Mouse (Mus musculus) adrenal gland, postnatal 10 days (tissue): ENCODE measurements around the gene Hspg2. TPM values are rescaled to one million over a fixed set of nuclear protein-coding genes. Genes with fewer than 3 reads are reported as not detected.
"Not testable (repeated sequence)": the region's sequence is repeated elsewhere in the genome, so short reads cannot be mapped to it uniquely, and the experiment has no call there.

Source experiments
- DNase-seq: peaks from one replicate; pipeline ENCODE4 v3.0.0; 2021; ENCODE audit warnings: mixed read lengths
- long read RNA-seq, 2 experiments: library from polyadenylated mRNA; stranded (forward); transcript quantifications; one replicate each; pipeline ENCODE4 v2.0.0; 2021
- total RNA-seq, 2 experiments: library from RNA; stranded (reverse); gene quantifications; 2 replicates each; pipeline ENCODE4 v1.2.3; 2021

Hspg2 gene
- 100 to 1,000 TPM; 191 to 264 TPM for total RNA-seq
- long read RNA-seq, experiment 1, partial matches to known transcripts, result 6 of 18 reads
- long read RNA-seq, experiment 1, other reads (novel, unspliced or antisense), result 12 of 18 reads
- long read RNA-seq, experiment 2, partial matches to known transcripts, result 5 of 18 reads
- long read RNA-seq, experiment 2, other reads (novel, unspliced or antisense), result 13 of 18 reads

DNA sequence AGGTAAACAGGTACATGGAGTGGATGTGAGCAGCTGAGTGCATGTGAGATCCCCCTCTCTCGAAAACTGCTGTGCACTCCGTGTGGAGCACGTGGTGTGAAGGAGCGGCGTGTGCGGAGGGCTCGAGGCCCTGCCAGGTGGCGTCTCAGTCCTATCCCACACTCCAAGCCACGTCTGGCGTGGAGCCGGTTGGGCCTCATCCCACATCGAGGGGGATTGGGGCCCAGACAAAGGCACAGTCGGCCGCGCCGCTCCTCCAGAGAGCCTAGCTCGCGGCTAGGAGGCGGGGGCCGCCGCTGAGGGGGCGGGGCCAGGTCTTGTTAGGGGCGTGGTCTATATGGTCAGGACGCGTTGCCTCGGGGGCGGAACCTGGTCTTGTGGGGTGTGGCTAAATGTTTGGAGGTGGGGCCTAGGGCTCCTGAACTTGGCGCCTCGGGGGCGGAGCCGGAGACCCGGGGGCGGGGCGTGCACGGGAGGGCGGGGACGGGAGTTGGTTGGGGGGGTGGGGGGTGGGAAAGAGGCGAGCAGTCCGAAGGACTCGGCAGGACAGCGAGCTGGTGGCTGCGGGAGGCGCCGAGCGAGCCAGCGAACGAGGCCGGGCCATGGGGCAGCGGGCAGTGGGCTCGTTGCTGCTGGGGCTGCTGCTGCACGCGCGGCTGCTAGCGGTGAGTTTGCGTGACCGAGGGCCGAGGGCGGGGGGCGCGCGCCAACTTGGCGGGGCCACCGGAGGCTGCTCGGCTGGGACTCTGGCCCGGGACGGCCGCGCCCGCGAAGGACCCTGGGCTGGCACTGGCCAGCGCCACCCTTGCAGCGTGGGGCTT is at the start of gene Hspg2:
Gene Hspg2, plus strand, starts transcription at position 510 of the 821 bp plus-strand sequence.
- peak; percentile 100 for DNase-seq

DNA sequence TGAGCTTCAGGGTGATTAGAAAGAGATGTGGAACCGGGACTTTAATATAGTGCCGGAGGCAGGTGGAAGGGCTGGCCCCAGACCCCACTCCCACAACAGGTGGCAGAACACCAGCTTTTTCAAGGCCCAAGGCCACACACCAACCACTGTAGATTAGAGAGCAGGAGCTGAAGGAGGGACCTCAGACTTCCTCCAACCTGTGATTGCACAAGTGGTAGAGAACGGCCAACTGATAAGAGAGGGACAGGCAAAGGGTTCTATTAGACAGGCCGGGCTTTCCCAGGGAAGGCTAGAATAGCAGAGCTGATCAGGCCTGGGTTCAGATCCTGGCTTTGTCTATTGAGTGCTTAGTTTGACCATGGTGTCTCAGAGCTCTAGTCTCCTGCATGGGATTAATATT is 38.1 kb upstream of the Hspg2 start, which contains the start of gene Cela3b:
Gene Cela3b, minus strand, starts transcription at position 39 of the 400 bp plus-strand sequence.
- DNase-seq, result no peak

DNA sequence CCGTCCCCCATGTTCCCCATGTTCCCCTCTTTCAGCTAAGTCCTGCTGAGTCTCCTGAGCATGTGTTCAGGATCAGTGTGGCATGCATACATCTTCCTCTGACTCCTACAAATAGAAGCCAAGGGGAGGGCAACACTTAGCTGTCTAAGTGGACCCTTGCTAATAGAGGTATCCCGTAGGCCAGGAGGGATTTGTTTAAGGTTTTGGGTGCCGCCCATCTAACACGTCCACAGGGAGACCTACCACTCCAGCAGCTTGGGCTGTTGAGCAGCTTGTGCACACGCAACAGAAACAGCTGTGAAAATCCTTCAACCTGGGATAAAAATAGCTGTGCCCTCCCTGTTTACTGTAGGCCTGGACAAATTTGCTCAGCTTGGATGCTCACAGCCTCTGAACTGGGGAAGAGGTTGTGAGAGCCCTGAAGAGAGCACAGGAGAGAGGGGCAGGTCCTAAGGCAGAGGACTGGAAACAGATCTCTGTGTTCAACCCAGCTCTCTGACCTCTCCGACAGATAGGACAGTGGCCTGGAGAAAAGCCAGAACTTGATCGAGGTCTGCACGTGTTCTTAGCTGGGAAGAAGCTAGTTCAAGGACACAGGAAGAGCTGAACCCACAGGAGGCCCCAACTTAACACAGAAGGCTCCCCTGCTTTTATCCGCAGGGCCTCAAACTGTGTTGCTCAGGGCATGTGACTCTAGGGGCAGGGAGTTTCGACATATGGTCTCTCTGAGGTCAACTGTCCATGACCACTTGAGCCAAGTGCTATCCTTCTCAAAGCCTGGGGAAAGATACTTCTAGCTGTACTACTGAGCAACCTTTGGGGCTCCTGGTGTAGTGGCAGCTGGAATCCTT is 35.6 kb upstream of the Hspg2 start:
- not testable (repeated sequence) for DNase-seq

DNA sequence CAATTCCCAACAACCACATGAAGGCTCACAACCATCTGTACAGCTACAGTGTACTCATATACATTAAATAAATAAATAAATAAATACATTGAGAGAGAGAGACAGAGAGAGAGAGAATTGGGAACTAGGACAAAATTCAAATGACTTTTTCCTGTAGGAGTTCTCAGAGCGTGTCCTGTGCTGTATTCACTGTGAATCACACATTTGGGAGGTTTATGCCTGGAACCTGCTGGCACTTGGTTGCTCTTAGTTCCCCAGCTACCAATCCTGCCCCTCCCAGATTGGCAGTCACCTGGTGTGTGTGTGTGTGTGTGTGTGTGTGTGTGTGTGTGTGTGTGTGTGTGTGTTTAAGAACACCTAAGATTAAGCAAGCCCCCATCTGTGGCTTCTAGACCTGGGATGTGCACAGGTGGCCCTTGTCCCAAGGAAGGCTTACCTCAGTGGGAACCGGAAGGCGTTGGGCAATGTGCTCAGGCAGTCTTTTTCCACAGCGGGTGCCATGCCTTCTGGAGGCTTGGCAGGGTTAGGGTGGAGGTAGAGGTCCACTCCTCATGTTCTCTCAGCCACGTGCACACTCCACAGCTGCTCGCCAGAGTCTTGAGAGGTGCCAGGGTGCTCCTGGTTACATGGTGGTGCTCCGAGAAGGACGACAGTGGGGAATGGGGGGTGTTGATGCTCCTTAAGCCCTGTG is 31.4 kb upstream of the Hspg2 start:
- no peak for DNase-seq

DNA sequence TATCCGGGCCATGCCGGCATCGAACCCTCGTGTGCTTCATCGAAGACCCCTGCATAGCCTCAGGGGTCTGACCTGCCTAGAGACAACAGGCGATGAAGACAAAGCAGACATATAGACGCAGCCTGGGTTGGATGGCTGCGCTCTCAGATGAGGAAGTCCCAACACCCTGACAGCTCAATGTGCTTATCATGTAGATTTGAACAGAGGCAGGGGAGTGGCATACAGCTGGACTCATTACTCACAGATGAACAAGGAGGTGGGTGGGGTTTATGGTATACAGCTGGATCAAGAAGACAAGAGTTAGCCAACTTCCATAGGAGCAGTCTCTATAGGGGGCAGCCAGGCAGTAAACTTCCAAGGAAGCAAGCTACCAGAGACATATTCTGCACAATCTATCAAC is 29.7 kb upstream of the Hspg2 start:
- no peak for DNase-seq

DNA sequence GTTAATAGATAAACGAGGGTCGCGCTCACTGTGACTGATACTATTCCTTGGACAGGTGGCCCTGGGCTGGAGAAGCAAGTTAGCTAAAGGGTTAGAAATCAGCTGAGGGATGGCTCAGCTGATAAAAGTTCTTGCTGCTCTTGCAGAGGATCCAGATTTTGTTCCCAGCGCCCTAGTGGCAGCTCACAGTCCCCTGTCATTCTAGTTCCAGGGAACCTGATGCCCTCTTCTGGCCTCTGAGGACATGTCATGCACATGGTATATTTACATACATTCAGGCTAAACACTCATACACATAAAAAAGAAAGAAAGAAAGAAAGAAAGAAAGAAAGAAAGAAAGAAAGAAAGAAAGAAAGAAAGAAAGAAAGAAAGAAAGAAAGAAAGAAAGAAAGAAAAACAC is 27.2 kb upstream of the Hspg2 start:
- DNase-seq, result no peak

DNA sequence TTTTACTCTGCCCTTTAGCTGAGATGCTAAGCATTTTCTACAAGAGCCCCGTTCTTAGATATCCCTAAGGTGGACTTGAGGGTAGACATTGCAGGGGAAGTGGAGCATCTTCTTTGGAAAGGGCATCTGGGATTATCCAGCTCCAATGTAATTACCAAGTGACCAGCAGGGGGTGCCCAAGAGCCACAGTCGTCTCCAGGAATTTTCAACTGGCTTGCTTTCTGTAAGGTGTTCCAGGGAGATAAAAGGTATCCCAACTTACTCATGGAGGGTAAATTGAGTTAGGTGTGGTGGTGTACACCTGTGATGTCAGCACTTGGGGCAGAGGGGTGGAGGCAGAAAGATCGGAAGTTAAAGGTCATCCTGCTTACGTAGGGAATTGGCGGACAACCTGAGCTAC is 24.9 kb upstream of the Hspg2 start:
- DNase-seq, result peak; percentile 89

DNA sequence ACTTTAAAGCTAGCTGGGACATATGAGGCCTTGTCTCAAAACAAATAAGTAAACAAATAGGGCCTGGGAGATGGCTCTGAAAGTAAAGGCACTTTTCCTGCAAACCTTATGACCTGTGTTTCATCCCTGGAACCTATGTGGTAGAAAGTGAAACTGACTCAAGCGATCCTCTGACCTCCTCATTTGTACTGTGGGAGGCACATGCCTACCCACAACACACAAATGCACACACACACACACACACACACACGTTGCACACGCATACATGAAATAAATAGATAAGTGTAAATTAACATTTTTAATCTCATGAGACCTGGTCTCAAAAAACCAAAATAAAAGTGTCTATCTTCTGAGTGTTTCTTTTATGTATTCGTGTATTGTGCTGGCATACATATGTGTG is 22.7 kb upstream of the Hspg2 start:
- no peak for DNase-seq

DNA sequence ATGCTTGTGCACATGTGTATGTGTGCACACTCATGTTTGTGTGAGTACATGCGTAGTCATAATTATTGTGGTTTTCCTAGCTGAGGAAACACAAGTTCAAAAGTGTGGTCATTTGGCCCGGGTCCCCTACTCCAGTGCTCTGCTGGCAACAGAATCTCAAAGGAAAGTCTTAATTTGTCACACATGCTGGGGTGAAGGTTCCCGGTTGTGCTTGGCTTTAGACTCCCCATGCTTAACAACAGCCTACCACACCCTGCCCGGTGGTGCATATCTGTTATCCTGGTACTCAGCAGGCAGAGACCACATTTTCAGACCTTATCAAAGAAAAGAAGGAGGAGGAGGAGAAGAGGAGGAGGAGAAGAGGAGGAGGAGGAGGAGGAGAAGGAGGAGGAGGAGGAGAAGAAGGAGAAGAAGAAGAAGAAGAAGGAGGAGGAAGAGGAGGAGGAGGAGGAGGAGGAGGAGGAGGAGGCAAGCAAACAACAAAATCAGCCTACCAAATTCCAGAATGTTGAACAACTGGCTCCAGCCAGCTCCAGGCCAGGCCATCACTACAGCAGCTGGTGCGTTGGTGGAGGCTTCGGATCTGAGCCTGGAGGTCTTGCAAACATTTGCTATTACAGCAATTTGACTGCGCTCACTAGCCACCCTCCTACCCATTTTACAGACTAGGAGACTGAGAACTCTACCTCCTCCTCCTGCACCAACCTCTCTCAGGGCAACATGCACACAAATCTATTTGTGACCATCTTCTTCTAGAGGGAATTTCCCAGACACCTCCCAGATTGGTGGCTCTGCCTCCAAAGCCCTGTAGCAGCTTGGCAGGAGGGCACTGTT is 21.0 kb upstream of the Hspg2 start:
- DNase-seq, result no peak

DNA sequence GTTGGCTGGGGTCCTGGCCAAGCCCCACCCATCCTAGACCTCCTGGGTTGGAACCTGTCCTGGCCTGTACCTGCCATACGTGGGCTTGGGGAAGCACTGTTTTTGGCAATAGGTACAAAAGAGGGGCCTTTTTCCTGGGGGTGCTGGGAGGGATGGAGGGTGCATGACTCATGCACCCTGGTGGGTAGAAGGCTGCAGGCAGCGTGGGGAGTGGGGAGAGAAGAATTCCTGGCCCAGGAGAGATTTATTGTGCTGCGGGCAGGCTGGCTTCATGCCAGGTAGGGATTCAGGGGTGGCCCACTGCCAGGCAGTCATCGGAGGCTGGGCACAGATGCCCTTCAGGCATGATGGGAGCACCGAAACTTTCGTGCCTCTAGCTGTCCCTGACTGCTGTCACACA is 20.4 kb upstream of the Hspg2 start:
- peak; percentile 85 for DNase-seq

DNA sequence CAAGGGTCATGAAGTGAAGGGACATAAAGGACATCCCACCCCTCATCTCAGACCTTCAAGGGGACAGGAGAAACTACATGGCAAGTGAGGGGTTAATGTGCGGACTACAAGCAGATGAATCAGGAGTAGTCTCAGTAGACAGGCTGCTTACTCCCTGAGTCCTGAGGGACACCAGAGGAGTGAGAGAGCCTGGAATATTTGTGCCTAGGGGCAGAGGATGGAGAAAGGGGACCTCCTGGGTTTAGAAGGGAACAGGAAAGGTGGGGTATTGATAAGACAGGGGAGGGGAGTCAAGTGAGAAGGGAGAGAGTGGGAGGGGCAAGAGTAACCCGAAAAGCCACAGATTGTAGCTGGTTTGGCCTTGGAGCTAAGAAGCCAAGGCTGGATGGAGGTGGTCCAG is 19.9 kb upstream of the Hspg2 start:
- no peak for DNase-seq

DNA sequence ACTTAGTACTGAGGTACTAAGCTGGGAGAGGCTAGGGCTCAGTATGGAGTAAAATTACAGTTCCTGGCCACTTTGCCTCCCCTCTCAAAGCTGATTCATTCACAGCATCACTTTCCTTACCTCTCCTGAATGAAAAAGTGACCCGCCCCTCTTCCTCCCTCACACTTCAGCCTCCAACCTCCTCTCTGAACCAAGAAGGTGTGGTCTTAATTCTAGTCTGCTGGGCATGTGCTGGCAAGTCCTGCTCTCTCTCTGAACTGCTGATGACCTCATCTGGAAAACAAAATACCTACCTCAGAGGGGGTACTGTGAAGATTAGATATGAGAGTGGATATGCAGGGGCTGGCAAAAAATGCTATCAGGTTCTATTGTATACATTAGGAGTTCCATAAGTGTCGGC is 19.4 kb upstream of the Hspg2 start:
- no peak for DNase-seq

DNA sequence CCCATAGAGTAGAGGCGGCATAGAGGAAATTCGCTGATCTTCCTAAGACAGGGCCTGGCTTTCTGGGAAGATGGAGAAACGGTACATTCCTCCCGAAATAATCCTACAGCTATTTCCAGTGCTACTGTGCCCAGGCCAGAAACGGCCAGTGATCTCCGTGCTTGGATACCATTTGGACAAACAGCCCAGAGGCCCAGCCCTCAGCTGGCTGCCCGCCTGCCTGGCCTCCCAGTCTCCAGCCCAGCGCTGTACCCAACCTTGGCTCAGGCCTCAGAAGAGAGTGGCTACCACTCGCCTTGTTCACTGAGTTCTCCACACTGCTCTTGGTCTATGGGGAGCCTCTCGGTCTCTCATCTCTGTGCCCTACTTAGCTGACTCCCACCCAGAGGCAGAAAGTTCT is 18.9 kb upstream of the Hspg2 start:
- DNase-seq, result peak; percentile 57

DNA sequence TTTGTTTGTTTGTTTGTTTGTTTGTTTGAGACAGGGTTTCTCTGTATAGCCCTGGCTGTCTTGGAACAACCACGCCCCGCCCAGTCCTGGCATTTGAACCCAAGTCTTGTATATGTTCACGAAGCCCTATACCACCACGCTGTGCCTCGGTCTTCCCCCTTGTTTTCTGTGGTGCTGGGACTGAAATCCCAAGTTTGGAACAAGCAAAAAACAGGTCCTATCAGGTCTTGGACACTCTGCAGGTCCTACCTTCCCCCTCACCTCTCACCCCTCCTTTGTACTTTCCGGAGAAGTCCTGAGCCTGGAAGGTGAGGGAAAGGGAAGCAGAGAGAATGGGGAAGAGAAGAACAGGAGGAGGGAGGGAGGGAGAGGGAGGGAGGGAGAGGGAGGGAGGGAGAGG is 16.4 kb upstream of the Hspg2 start:
- no peak for DNase-seq

DNA sequence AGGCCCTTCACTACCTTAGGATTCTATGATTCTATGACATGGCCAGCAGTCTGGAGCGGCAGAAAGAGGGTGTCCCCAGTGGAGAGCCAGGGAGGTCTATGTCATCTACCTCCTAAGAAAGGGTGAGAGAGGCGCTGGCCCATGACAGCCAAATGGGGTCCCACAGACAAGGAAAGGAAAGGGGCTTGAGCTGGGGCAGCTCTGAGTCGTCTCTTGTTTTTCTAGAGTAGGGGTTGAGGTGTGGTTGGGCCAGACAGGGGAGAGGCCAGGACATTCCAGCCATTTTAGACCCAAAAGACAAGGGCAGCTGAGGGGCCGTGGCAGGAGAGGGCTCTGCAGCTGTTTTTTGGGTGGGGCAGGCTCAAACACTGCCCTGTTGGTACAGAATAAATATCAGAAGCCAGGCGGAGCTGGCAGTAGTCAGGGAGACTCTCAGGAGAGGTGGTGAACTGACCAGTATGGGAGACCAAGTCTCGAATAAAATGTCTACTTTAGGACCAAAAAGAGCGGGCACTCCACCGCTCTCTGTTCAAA is 15.3 kb upstream of the Hspg2 start, which contains the start of gene 1700013G24Rik:
Gene 1700013G24Rik, plus strand, starts transcription at position 51 of the 534 bp plus-strand sequence.
- DNase-seq, result no peak

DNA sequence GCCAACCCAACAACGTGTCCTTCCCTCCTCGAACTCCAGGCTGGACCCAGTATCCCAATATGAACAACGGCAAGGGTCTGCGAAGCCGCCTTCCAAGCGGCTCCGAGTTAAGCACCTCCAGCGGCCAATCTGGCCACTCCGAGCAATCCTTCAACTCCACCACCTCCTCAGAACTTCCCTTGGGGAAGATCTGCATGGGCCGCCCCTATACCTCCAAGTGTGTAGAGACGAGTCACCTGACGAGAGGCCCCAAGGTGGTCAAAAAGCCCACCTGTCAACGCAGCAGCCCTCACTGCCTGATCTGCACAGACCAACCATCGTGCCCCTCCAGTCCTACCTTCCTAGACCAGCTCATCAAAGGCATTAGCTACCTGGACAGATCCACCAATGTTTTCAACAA is 14.0 kb upstream of the Hspg2 start:
- no peak for DNase-seq

DNA sequence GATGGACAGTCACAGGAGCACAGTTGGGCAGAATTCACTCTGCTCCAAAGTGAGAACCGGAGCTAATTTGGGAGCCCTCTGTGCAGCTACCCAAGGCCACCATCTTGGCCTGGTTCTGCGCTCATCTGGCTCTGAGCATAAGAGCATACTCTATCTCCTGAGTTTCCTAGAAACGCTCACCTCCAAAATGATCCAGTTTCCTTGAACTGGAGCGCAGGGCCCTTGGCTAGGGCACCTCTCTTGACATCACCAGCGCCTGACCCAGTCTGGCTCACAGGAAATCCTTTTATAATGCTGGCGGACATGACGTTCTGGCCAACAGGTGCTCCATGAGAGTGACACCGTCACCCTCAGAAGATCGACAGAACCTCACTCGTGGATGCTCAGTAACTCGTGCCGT is 12.0 kb upstream of the Hspg2 start:
- no peak for DNase-seq

DNA sequence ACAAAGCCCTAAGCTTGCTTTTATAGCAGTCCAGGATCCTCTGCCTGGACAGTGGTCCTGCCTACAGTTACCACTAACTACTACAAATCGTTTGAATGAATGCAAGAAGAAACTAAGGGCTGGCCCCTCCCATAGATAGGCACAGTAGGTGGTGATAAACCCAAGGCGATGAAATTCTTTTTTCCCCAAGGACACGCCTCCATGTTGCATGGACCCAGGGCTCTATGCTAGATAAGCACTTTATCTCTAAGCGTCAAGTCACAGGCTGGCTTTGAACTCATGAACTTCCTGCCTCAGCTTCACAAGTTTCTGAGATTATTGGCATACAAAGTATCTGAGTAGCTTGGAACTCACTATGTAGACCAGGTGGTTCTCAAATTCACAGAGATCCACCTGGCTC is 11.3 kb upstream of the Hspg2 start:
- DNase-seq, result no peak

DNA sequence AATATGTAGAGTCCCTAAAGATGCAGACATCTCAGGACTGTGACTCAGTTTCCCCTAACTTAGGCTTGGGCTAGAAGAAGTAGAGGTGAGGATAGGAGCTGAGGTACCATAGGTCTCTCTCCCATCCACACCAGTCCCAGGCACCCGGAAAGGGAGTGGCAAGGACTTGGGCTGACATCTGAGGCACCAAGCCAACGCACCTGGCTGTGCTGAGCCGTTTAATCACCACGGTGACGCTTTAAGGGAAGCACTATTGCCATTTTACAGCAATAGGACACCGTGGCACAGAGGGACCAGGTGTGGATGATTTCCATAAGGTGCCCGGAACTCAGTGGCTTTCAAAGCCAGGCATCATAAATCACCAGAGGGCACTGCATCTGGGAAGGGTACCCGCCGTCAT is 10.3 kb upstream of the Hspg2 start:
- no peak for DNase-seq

DNA sequence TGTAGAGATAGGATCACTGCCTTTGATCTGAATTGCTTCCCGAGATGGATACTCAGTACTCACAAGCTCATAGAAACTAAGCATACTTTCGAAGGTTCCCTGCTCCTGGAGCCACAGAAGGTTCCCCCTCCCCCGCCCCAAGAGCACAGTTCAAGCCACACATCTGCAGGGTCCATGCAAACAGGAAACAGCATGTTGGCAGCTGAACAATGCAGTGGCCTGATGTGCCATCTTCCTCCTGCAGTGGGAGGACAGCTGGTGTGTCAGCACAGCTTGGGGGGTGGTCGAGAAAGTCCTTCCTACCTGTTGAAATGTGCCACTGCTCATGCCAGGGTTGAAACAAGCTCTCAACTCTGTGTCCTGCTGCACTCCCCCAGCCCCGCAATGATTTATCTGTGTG is 9.7 kb upstream of the Hspg2 start:
- DNase-seq, result no peak

DNA sequence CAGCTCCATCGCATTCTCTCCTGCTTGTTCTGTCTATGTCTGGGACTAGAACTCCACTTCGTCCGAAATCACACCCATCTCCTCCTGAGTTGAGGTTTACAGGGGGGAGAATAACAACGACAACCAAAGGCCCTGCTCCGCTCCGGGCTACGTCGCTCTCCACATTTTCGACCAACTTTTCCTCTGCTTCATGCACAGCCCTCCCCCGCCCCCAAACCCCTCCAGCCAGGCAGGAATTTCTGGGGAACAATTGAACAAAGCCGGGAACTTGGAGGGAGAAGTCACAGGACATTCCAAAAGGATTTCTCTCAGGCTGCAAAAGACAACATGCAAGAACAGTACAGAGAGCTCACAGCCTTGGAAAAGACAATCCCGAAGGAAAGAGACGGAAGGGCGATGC is 7.9 kb upstream of the Hspg2 start:
- DNase-seq, result no peak
